Mouse (Mus musculus): ENCODE measurements around the gene Shb.

DNA sequence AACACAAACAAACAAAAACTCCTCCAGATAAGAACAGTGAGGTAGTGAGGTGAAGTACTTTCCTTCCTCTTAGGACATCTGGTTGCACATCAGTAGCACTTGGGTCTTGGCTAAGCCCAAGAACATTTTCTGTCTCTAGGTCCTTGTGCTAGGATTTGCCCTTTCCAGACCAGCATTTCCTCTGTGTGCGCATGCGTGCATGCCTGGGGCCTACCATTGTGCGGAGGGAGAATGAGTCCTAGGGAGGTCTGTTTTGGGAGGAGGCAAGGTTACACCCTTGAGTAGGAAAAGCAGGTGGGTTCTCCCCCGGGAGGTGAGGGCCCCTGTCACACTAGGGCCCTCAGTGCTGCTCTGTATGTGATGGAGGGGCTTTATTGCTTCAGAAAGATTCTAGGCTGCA, 113.2 kb downstream of the Shb start:
- TF ChIP-seq POLR2A (IDR thresholded peaks at IDR 0.05; ENCODE audit: insufficient read length, low read depth), result no peak
- TF ChIP-seq TCF12 (IDR thresholded peaks at IDR 0.05; ENCODE audit: insufficient read depth, poor library complexity, severe bottlenecking), result no peak
- TF ChIP-seq POLR2AphosphoS2 (IDR thresholded peaks at IDR 0.05; ENCODE audit: insufficient read length, low read depth), result no peak

All from myocyte (in vitro differentiated cells).